Mouse (Mus musculus) mouse trophoblast stem cell (cell line): Measurements from ENCODE around the gene Fam155a.

Source experiments
- in situ Hi-C, 2 experiments: fragments of 300-500 bp; cut with MseI, MboI; formaldehyde crosslinking; loops; 2 replicates in 1 of 2; 3 replicates in 1 of 2; pipeline ENCODE4 v1.15.1; 2025

Fam155a gene

DNA sequence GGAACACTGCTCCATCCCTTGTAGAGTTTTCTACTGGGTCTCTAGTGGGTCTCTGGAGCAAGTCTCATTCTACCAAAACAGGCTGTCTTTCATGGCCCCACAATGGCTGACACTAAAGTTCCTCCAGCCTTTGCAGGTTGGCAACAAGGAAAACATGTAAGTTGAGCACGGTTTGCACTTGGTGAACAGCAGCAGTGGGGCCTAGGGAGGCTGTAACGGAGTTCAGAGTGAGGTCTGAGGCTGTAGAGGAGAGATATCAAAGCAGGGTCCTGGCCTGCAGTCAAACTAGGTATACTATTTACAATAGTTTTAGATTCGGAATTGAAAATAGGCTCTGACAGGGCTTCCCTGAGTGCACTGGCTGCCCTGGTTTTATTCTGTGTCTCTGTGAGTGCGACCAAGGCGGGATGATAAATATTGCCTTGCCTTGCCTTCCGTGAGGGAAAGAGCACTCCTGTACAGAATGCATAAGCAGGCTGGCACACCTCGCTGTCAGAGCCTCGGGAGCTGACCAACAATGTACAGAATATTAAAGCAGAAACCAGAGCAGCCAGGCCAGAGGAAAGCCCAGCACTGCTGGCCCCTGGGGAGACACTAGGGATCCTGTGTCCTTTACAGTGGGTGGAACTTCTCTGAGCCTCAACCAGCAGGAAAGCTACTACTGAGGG, 277.3 kb downstream of the Fam155a start:
- in situ Hi-C loops = no loop called here

DNA sequence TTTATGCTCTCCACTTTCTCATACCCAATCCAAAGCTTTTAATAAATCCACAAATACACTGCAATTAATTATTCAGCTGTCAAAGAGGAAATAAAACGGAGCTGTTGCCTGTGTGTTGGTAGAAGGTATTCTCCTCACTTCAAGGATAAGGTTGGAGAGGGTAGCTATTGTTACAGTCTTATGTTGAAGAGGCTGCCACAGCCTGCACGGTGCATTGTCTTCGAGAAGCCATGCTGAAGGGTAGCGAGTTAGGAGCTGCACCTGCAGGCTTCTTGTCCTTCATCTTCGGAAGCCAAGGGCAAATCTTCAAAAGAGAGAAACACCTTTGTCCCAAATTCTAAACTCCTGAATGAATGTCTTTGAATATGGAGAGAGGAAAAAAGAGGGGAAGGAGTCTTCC, 288.4 kb downstream of the Fam155a start:
- in situ Hi-C loops = no loop called here

DNA sequence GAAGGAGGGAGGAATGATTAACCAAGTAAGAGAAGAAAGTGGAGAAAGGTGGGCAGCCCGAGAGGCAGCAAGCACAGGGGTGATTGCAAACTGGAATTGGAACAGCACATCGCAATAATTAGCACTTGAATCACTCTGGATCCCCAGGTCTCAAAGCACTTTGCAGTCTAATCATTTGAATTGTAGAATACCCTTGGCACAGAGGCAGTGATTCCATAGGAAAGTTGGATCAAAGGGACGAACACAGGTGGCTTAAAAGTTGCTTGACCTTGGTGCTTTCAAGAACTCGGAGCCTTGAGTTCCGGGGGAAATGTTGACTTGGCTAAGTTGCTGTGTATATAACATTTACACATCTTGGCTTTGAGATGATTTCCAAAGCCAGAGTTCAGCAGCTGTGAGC, 299.7 kb downstream of the Fam155a start:
- in situ Hi-C loops = no loop called here

DNA sequence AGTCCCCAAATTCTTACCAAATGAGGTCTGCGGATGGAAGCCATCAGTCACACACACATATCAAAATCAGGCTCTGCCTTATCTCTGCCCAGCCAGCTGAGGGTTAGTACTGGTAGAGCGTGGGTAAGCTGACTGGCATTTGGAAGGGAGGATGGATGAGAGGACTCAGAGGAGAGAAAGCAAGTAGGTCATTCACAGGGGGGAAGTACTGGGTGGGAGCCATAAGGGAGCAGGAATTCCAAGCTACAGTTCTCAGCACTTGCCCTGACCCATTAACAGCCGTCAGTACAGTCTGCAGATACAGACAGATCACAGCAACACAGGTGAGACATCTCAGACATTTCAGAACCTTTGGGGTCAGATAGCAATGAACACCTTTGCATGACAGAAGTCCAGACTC, 300.8 kb downstream of the Fam155a start:
- in situ Hi-C loops = no loop called here

DNA sequence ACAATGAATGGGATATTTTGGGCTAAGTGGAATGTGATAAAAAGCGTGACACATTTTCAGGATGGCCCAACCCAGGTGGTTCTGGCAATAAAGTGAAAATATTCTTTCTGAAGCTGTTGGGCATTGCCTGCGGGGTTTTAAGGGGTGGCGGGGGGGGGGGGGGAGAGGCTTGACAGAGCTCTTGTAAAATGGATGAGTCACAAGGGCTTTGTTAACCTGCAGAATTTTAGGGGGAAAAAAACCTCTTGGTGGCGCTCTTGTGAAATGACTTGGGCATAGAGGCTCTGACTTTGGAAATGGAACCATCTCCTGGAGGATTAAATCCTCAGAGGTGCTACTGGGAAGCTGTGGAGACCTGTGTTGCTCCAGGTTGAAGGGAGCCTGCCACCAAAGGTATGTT, 309.9 kb downstream of the Fam155a start:
- in situ Hi-C loops = no loop called here

DNA sequence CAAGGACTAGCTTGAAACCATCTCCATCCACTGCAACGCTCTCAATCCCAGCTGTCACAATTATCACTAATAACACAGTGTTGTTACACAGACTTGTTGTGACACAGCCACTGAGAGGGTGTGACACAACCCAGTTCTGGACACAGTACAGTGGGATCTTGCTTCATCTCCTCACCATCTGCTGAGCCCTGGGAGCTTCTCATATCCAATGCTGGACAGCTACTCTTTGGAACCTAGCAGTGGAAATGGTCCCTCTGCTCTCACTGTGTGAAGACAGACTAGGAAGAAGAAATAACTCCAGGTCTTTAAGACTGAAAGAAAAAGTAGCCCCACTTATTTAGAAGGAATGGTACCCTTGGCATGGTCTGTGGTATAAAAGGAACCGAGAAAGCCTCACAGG, 310.3 kb downstream of the Fam155a start:
- in situ Hi-C loops = no loop called here

DNA sequence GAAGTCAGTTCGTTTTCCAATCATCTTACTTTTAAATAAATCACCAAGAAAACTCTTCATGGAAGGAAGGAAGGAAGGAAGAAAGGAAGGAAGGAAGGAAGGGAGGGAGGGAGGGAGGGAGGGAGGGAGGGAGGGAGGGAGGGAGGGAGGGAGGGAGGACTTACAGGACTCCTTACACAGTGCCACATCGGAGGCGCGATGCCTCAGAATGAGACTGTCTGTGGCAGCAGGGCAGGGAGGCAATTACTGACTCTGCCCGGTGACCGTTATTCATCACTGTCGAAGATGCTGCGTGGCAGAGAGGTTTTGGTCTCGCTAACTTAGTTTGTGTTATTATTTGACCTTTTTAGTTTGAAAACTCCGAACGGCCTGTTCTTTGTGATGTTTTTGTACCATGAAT, 312.3 kb downstream of the Fam155a start:
- in situ Hi-C loops = loop anchor here in 1 of 2 experiments (10.0 kb wide), 1 partner anchor 114 kb away; no protein-coding TSS in a partner anchor

DNA sequence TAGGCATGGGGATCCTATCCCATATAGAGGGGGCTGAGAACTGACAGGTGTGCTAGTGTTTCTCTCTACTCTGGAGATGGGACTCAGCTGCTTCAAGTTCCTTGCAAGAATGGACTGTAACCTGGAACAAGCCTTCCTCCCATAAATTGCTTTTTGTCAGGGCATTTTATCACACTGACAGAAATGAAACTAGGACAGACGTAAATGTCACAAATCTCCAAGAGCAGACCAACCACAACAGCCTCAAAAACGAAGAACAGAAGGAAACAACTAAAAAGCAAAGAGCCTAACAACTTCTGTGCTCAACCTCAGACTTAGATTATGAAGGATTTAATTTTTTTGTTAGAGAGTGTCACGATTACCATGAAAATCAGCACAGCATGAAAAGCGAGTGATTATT, 315.8 kb downstream of the Fam155a start:
- in situ Hi-C loops = loop anchor here in 1 of 2 experiments (10.0 kb wide), 1 partner anchor 110 kb away; no protein-coding TSS in a partner anchor

DNA sequence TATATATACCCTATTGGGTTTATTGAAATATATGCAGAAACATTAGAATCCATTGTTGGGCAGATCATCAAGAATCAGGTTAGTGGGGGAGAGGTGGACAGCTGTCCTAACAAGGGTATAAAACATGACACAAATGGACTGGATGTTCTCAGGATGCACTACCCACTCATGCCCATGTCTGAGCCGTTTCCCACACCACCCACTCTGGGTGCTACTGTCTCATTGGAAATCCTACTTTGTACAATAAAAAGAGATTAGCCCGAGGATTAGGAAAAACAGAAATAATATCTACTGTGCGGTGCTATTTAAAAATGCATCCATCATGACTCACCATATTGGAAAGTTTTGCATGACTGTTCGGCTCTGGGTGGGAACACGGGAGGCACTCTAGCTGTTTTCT, 317.2 kb downstream of the Fam155a start:
- in situ Hi-C loops = loop anchor here in 1 of 2 experiments (10.0 kb wide), 1 partner anchor 109 kb away; no protein-coding TSS in a partner anchor

DNA sequence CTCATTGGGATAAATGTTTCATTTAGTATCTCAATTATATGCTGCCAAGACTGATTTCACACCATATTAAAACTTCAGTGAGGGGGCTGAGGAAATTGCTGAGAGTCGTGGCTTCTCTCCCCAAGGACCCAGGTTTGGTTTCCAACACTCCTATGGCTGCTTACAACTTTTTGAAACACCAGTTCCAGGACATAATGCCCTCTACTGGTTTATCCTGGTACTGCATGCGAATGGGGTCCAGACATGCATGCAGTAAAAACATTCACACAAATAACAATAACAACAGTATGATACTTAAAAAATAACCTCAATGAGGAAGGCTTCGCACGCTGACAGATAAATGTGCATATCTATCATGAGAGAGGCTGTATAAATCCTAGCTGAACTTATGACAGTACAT, 319.4 kb downstream of the Fam155a start:
- in situ Hi-C loops = loop anchor here in 1 of 2 experiments (10.0 kb wide), 1 partner anchor 107 kb away; no protein-coding TSS in a partner anchor

DNA sequence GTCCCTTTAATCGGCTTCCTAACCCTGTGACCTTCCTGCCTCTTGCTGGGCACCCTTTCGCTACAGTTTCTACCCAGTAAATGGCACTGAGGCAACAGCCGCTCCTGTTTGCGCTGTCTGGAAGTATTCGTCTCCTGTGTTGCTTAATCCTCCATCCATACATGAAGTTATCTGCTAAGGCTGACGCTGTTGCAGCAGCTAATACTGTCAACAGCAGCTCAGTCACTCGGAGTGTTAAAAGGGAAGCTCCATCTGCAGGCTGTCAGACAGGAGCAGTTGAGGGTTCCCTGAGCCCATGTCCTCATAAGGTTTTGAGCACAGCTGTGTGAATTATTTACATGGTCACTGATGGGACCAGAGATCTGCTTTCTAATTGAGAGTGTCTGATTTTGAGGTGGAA, 322.3 kb downstream of the Fam155a start:
- in situ Hi-C loops = no loop called here

DNA sequence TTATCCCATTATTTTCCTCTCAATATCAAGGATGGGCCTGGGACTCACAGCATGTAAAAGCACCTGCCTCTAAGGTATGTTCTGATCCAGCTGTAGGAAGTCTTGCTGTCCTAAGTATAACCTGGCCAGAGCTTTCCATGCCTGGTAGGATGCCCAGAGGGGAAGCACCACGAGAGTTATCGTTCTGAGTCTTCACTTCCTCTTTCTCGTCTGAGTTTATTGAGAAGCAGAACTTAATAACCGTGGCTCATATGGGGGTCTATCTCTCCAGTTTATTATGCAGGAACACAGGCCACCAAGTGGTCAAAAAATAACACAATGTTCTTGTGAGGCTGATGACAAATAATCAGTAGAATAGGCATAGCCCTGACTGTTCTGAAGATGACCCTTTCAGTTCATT, 333.1 kb downstream of the Fam155a start:
- in situ Hi-C loops = no loop called here

DNA sequence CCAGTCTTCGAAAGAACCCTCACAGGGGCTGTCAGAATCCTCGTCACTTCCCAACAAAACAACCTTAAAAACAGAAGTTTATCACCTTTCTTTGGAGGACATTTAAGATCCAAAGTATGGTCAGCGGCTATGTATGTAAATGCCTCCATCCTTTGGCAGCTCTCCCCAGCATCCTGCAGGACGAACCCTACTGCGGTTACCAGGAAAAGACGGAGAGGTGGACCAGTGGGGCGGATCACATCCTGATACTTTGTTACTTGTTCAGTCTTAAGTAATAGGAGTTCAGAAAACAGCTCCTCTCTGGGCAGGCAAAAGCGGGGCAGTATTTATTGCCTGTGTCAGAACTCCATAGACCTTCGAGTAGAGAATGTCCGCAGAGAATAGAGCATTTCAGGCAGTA, 335.5 kb downstream of the Fam155a start:
- in situ Hi-C loops = no loop called here

DNA sequence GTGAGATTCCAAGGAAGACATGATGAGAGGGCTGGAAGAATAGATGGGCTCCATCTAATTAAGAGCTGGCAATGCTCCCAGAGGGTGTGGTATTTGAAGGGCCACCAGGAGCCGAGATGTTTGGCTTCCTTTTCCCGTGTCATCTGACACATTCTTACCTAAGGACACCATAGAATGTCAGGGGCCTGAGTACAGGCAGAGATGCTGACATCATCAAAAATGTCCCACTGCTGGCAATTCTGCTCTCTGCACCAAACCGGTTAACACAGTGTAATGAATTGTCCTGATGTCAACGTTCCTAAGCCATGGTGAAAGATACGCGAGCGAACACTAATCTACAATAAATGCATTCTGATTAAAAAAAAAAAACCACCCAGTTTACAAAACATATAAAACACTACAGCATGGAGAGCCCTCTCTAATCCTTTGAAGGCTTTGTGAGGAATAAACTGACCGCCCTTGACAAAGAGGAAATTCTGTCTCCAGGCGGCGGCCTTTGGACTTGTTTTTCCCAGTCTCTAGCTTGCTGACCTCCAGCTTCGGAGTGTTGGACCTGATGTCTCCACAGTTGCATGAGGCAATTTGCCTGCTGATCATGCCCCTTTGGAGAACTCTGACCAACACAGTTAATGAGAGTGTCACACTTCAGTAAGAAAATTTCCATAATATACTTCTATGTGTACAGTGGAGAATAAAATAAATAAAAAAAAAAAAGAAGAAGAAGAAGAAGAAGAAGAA, 338.2 kb downstream of the Fam155a start:
- in situ Hi-C loops = no loop called here

DNA sequence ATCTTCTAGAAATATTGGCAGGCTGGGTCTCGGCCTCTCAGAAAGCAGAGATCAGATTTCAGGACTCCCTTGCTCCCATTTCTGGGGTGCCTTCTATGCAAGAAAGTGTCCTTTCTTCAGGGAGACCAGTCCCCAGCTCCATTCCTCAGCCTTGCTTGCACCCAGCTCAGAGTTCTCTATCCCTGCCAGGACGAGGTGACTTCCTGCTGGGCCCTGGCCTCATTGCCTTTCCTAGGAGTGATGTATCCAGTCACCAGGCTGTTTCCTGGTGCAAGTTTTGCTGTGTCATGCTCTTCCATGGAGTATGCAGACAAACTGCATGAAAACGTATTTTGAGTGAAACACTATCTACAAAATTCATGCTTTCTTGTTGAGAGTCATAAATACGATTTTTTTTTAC, 342.1 kb downstream of the Fam155a start:
- in situ Hi-C loops = no loop called here

DNA sequence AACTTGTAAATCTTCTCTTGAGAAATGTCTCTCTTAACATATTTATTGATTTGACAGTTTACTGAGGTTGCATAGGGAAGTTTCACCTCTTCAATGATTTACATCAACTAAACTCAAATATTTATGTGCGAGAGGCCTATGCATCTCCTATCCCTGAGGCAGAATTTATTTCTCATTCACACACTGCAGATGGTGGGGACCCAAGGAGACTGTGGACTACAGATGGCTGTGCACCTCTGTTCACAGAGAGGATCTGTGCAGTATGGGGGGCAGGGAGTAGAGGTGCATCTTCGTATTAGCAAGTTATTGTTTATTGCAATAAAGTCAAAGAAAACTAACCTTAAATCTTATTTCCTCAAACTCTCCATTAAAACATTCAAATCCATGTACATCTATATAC, 346.9 kb downstream of the Fam155a start:
- in situ Hi-C loops = no loop called here

DNA sequence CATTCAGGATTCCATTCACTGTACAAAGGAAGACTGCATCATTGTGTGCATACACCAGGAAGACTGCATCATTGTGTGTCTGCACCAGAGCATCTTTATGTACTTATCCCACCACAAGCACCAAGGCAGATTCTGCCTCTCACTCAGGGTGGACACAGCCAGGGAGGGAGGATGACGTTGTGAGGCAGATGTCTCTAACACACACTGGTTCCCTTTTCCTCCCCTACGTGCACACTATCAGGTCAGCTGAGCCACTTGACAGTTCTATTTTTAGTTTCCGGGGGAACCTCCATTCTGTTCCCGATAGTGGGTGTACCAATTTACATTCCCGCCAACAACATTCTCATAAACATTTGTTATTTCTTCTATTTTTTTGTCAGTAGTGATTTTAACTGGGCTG, 347.4 kb downstream of the Fam155a start:
- in situ Hi-C loops = no loop called here

DNA sequence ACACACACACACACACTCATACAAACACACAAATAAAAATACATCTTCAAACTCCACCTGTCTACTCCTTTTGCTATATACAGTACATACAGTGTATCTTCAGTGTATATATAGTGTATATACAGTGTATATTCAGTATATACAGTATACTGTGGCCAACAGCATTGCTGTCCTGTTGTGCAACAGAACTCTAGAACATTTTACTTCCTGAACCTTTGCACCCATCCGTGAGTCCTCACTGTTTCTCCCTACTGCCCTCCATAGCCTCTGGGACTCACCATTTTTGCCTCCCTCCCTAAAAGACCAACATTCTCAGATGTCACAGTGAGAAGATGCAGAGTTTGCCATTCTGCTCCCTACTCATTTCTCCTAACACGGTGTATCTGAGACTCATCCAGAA, 347.8 kb downstream of the Fam155a start:
- in situ Hi-C loops = no loop called here

DNA sequence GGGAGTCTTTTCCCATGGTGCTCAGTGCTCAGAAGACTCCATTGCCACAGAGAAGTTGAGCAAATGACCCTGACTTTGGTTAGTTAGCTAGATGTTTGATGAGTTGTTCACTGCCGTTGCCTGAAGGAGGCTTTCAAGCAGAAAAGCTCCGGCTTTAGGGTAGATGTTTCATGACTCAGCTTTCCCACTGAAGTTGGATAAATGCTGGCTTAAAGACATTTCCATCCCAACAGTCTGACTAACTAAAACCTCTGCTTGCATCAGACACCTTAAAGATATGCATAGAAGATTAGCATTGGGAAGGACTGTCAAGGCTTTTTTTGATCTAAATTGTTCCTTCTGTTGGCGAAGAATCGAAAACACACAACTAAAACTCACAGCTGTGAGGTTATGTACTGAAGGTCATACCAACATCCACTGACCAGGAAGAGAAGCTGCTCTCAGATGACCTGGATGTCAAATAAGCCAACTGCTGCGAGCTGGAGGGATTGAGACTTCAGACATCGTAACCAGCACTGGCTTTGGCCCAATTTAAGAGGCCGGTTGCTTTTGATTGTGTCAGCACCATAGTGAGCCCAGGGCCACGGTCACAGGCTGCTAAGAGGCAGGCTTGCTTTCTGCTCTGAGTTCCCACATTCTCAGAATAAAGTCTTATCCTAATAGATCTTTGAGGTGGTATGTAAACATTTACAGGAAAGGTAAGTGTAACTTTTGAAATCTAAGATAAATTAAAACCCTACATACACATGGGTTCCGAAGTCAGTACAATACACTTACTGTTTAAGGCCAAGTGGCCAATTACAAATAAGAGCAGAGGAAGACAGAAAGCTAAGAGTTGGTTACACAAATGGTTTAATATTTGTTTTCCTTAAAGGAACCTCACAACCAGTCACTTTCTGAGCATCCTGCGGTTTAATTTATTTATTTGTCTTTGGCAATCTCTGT, 351.8 kb downstream of the Fam155a start:
- in situ Hi-C loops = no loop called here

DNA sequence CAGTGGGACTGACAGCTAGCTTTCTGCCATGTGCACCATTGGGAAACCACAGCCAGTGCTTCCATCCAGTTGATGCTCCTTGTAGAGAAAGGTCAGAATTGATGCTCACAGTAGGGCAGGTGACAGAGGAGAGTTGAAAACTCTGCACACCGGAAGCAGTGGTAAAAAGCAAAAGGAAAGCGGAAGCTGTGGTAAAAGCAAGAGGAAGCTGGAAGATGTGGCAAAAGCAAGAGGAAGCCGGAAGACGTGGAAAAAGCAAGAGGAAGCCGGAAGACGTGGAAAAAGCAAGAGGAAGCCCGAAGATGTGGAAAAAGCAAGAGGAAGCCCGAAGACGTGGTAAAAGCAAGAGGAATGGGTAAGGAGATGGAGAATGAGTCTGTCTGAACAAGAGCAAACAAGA, 354.8 kb downstream of the Fam155a start:
- in situ Hi-C loops = no loop called here

DNA sequence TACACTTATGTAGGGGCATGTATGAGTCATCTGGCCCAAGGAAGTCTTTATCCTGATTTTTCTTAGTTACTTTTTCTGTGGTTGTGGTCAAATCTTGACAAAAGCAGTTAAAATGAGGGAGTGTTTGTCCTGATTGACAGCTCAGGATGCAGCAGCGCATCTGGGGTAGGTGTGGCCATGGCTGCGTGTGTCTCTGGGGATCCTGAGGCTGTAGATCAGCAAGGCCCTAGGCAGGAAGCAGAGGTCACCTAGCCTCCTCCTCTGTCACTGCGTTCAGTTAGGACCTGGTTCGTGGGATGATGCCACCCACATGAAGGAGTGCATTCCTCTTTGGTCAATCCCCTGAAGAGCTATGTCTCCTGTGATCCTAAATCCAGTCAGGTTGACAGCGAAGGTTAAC, 362.5 kb downstream of the Fam155a start:
- in situ Hi-C loops = no loop called here

DNA sequence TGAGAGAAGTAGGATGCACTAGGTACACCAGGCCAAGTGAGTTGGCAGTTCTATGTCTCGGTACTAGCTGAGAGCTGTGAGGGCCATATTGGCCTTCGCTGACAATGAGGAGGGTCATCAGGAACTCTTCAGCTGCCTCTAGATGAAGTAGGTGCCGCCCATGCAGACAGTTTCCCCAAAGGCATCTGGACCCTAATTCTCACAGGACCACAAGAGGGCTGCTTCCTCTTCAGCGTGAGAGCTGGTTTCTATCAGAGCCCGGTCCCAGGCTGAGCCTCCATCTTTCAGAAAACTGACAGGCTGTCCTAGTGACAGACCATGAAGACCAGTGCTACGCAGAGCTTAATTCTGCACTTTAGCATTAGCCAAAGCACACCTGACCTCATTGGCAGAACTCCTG, 364.8 kb downstream of the Fam155a start:
- in situ Hi-C loops = no loop called here
